Mouse (Mus musculus) layer of hippocampus, postnatal 36 days (tissue): ENCODE measurements around the gene Vps39. TPM values are rescaled to one million over a fixed set of nuclear protein-coding genes. Genes with fewer than 3 reads are reported as not detected.

Experiments
- DNase-seq, 2 experiments: peaks; one replicate each; pipeline ENCODE4 v3.0.0; 2022
- total RNA-seq, 2 experiments: library from RNA; stranded (reverse); gene quantifications; 2 replicates each; pipeline ENCODE4 v1.2.3; 2021

The Vps39 gene
- total RNA-seq: 10 to 100 TPM; 77.2 to 79.9 TPM

DNA sequence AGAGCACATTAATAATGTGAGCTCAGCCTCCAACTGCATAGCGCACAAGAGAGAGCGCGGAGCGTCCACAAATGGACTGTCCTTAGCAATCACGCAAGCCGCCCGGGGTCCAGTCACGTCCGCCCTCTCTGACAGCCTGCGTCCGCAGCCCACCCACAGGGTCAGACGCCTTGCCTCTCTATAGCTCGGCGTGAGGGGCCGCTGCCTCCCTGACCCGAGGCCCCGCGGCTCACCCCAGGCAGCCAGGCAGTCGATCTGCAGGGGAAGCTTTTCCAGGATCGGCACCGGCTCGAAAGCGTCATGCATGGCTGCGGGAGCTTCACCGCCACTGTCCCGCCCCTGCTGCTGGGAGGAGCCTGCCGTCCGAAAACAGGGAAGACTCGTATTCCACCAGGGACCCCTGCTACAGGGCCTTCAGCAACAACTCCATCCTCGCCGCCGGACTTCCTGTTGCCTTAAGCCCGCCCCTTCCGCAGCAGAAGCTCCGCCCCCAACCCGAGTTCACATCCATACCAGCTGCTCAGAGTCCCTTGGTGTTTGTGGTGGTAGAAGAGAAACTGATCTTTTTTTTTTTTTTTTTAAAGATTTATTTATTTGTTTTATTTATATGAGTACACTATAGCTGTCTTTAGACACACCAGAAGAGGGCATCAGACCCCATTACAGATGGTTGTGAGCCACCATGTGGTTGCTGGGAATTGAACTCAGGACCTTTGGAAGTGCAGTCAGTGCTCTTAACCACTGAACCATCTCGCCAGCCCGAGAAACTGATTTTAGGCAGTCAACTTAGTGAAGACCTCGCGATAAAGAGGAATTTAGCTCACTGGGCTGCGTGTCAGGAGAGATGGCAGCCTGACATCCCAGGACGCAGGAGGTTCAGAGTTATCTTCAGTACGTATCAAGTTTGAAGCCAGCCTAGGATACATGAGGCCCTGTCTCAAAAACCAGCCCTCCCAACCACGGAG, at the start of gene Vps39:
Gene Vps39 (minus strand): TSS at position 456 of the 965 bp plus-strand sequence.
- peak; percentile 86 to 87 for DNase-seq

DNA sequence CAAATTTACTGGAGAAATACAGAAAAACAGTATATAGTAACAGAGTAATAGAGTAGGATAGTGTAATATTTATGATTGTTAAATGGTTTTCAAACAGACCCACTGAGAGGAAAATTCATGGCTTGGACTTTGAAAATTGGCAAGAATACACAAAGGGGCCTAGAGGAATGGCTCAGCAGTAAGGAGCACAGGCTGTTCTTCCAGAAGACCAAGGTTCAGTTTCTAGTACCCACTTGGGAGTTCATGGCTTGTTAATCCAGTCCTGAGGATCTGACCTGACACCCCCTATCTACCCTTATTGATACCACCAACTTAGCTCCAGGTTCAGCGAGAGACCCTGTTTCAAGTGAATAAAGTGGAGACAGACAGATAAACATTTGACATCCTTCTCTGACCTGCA, 45.0 kb upstream of the Vps39 start:
- DNase-seq: no peak

DNA sequence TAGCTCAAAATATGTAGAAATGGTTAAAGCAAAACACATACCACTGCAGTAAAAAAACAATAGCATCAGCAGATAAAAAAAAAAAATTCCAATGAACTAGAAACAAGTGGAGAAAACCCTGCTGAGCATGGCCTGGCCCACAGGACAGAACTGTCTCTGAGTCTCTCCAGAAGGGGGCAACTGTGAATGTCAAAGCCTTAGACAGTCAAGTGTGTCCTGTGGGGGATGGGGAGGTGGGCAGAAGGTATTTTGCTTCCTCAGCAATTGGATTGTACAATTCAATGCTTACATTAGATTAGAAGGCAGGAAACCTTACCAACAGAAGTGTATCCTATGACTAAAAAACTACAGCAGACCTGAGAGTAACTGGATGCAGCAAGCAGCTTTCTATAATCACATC, 39.5 kb upstream of the Vps39 start:
- DNase-seq: no peak

DNA sequence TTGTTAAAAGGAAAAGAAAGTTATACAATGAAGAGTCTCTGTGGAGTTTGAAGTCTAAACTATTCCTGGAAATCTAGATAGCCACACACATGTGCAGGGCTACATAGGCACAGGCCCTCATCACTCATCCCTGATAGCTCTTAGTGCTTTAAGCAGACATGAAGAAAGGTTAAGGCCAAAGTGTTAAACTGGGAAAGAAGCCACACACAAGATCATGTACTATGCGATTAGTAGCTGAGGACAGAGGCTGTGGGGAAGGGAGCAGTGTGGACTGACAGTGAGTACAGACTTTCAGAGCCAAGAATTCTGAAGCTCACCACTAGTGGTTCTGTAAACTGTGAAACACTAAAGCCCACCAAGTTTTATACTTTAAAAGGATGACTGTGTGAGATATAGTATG, 38.0 kb upstream of the Vps39 start:
- no peak for DNase-seq

GRCm38 (mm10) chr2:120389376-120389775, 36.4 kb upstream of the Vps39 start:
- DNase-seq: no peak

GRCm38 (mm10) chr2:120387291-120387690, 34.4 kb upstream of the Vps39 start:
- DNase-seq: no peak

DNA sequence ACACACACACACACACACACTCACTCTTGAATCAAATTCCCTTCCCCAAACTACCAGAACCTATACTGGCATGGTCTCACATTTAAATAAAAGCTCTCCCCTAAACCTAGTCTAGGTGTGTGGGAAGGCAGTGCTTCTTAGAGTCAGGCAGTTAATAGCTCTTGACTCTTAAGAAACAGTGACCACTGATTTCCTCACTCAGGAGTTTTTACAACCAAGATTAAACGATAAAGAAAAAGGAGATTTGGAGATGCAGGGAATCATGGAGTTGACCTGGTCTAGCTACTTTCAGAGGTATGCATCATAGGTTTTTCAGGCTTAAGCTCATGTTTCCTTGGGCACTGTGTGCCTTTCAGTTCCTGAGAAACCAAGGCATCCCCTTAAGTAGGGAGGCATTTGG, 33.3 kb upstream of the Vps39 start:
- DNase-seq: no peak

GRCm38 (mm10) chr2:120373858-120374257, 20.9 kb upstream of the Vps39 start:
- no peak for DNase-seq

GRCm38 (mm10) chr2:120367416-120368207, 14.7 kb upstream of the Vps39 start:
- no peak for DNase-seq

- no peak for DNase-seq
These were observed 13.6 kb upstream of the Vps39 start for GRCm38 (mm10) chr2:120366501-120366900.

GRCm38 (mm10) chr2:120360425-120360824, 7.5 kb upstream of the Vps39 start:
- DNase-seq: no peak

DNA sequence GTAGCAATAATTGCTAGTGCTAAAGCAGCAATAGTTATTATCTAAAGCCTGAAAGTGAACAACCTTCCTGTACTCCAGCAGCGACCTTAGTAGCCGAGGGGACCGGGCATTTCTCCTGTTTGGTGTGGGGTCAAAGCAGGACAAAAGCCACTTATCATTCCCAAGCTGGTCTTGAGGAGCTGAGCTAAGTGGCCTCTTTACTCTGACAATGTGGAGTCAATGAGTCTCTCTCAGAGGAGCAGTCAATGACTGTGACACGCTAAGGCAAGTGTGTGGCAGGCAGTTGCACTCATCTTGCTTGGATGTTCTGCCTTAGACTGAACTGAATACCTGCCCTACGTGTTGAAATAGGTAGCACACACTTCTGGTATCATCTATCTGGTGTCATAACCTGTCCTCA, 1.6 kb downstream of the Vps39 start:
- no peak for DNase-seq

GRCm38 (mm10) chr2:120348120-120348519, 4.8 kb downstream of the Vps39 start:
- DNase-seq: no peak

GRCm38 (mm10) chr2:120341741-120342140, 11.2 kb downstream of the Vps39 start:
- DNase-seq: no peak

DNA sequence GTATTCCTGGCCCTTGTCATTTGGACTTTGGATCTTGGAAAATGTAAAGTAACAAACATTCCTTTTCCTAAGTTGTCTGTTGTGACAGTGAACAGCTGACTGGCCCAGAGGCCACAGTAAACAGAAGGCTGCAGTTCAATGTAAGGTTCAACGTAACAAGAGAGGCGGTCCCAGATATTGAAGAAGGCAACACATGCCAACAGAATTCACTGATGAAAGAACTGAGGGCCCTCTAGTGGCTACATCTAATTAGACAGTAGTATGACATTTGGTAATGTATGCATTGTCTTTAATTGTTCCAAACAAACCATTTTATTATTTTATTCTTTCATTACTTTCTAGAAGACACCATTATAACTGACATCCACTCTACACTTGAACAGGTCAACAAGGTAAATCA, 15.1 kb downstream of the Vps39 start:
- no peak for DNase-seq

DNA sequence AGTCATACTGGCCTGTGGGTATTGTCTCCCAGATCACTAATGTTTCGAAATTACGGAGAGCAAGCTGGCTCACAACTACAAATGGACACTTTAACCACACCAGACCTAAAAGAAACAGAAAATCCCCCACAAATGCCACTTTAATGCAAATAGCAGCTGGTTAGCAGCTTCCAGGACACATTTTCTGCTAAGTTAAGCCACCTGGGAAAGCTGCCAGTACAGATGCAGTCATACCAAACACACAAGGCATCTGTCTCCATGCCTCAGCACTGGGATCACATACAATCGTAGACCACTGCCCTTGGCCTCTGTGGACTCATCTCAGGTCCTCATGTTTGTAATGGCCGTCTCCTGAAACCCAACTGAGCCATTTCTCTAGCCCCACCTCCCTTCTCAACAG, 21.4 kb downstream of the Vps39 start:
- no peak for DNase-seq

DNA sequence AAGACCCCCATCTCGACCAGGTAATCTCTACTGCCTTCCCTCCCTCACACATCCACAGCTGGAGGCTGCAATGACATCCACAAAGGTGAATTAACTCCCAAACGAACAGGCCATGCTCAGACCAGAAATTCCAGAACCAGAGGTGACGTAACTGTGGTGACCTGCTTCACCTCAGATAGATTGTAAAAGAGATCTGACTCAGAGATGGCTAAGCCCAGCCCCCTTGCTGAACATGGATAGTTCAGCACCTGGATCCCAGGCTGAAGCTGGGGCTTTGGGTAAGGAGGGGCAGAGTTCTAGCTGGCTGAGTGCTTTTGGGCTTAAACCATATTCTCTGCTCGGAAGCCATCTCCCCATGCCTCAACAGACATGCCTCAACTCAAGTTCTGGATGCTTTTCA, 37.9 kb downstream of the Vps39 start:
- DNase-seq: no peak

- DNase-seq: no peak
These were observed 38.5 kb downstream of the Vps39 start for GRCm38 (mm10) chr2:120314487-120314886.

DNA sequence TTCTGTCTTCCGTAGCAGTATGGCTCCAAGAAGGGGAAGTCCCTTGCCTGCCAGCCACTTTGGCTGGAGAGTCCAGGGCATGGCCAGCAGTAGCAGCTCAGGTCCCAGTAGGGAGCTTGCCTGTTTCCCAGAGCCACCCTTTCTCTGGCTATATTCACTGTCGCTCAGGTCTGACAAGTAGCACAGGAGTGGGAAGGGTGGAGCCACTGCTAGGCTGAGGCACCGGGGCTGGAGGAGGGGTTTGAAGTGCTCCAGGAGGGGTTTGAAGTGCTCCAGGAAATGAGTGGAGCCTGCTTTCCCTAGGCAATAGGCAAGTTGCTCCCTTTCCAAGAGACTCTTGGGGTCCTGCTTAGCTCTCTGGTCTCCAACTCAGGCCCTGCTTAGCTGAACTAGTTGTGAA, 39.0 kb downstream of the Vps39 start, which contains the start of gene Pla2g4f:
Gene Pla2g4f (minus strand): TSS at position 190 of the 400 bp plus-strand sequence.
- no peak for DNase-seq

DNA sequence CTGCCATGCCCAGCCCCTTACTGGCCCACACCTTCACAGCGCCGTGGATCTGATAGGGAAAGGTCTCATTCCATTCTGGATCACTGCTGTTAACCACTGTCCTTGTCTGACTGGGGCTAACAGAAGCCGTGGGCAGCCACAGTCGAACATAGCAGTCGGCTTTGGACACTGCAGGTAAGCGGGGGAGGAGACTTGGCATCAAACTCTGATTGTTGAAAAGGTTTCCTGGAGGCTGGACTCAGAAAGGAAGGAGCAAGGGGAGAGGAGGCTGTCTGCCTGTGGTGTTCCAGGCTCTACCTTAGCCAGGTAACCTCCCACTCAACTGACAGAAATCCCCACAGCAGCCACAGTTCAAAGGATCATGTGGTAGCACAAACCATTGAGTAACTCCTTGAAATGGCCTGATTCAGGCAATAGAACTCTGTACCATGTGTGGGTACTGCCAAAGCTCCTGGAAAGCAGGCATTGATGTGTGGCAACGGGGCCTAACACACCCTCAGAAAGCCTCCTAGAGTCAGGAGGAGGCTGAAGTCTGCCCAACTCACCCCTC, 40.6 kb downstream of the Vps39 start:
- DNase-seq: no peak

- DNase-seq: no peak
These were observed 48.8 kb downstream of the Vps39 start for GRCm38 (mm10) chr2:120304113-120304512.

- DNase-seq: no peak
These were observed 51.9 kb downstream of the Vps39 start for GRCm38 (mm10) chr2:120301076-120301475.

GRCm38 (mm10) chr2:120299866-120300265, 53.1 kb downstream of the Vps39 start:
- DNase-seq: no peak
